Mouse (Mus musculus): Measurements from ENCODE around the gene Gm17428.
A peak's percentile ranks its signal among the peaks of the same experiment; 100 is the strongest.

Gene Gm17428

DNA sequence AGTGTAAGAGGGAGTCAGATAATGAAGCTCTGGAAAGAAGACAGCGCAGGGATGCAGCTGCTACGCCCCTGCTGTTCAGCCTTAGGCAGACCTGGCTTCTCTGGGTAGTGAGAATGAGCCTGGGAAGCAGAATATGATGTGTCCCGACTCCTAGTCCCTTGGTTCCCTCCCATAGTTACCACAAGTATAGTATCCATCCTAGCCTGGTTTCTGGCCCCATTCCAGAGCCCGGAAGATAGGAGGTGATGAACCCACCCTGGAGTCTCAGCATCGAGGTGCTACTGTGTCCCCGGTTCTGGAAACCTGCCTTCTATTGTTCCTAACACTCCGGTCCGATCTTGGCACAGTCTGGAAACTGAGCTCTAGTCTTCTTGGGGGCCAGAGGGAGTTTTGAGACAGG is 31.7 kb downstream of the Gm17428 start:
- no peak for DNase-seq (ENCODE audit: low spot score in 2 of 2)

DNA sequence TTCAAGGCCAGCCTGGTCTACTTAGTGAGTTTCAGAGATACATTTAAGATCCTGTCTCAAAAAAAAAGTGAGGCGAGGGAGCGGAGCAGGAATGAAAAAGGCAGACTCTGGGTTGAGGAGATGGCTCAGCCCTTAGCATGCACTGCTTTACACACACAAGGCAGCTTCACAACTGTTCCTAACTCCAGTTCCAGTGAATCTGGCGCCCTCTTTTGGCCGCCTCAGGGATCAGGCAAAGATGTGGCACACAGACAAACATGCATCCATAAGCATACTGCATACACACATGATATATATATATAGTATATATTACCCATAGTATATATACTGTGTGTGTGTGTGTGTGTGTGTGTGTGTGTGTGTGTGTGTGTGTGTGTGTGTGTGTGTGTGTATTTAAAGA is 34.4 kb downstream of the Gm17428 start:
- no peak for DNase-seq (ENCODE audit: low spot score in 2 of 2)

DNA sequence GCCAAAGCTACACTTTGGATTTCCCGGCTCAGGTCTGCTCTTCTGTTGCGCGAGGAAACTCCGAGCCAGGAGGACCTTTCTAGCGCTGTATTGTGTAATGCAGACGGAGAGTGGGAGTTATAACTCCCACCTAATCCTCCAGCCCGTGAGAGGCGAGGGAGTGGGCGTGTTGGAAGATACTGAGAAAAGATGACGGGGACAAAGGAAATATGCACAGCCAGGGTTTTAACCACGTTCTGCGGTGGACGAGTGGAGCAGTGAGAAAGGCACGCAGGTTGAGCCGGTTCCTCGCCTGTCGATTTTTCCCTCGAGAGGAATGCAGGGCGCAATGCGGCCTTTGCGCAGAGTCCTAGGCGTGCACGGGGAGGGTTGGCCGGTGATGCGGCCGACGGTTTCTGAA is 37.9 kb downstream of the Gm17428 start:
- DNase-seq (ENCODE audit: low spot score in 2 of 2) = peak in 1 of 2 experiments; percentile 82

DNA sequence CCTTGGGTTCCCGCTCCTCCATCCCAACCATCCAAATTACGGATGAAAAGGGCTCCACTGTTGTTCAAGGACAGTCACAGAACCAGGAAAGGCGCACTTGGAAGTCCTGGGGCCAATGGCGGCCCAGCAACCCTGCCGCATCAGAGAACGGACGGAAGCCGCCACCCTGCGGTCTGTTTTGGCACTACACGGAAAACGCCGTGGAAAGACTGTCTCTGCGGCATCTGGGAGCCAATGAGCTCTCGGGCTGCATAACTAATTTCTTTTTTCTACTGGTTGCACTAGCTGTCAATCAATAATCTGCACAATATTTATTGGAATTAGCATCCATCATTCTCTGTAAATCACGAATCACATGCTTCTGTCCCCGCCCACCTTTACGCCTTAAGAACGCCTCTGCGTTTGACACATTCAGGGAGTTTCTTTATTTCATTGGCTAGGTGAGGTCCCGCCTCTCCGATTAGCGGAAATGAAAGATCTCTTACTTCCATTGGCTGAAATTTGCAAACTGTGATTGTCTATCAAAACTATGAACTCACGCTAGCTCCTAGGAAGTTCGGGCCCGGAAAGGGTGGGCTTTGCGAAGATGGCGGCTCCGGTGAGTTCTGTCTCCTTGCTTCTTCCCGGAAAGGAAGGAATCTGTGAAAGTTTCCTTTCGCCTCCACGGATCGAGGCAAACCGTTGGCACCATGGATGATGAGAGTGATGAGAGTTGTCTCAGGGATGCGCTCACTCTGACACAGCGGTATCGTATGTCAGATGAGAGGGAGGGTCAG is 38.4 kb downstream of the Gm17428 start, which contains the start of gene Ngdn:
Gene Ngdn (plus strand): TSS at position 464 of the 776 bp plus-strand sequence.
- DNase-seq (ENCODE audit: low spot score in 2 of 2) = peak; percentile 99 to 100

DNA sequence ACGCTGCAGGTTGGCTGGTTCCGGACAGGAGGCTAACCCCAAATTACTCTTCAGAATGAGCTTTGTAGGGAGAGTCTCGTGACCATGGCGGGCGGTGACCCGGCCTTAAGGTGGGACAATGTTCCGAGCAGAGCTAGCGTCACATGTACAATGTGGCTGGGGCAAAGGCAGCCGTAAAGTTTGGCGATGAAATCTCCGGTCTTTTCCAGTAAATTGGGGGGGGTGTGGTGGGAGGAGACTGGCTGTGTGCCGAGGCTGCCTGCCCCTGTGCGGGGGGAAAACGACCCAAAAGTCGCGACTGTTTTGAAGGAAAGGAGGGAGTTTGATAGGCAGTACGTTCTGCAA is 39.0 kb downstream of the Gm17428 start:
- DNase-seq (ENCODE audit: low spot score in 2 of 2) = no peak

DNA sequence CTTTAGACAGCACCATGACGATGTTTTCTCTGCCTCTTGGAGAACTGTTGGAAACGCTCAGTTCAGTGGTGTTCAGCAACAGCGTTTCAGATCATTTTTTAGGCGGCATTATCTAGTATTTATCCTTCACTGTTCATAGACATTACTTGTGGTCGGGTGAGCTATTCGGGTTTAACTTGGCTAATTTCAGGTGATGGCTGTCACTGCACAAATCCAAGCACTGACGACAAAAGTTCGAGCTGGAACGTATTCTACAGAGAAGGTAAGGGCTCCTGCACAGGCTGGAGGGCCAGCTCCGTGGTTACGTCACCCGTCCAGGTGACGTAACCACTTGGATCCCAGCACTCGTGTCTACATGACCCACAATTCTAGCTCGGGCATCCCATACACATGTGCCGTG is 40.1 kb downstream of the Gm17428 start:
- DNase-seq (ENCODE audit: low spot score in 2 of 2) = no peak

DNA sequence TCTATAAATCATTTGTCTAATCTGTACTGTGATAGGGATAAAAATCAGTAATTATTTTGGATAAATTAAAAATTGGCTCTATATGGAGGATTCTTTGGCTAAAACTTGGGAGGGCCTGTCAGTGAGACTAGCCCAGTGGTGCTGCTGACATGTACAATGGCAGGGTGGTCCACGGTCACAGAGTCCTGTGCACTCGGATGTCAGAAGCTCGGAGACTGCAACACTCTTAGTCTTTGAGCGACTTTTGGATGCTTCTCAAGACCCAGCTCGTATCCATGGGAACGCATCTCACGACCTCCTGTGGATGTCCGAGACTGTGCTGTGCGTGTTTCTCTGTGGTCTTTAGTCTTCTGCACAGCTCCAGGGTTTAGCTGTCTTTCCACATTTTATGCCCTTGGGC is 43.7 kb downstream of the Gm17428 start:
- no peak for DNase-seq (ENCODE audit: low spot score in 2 of 2)

DNA sequence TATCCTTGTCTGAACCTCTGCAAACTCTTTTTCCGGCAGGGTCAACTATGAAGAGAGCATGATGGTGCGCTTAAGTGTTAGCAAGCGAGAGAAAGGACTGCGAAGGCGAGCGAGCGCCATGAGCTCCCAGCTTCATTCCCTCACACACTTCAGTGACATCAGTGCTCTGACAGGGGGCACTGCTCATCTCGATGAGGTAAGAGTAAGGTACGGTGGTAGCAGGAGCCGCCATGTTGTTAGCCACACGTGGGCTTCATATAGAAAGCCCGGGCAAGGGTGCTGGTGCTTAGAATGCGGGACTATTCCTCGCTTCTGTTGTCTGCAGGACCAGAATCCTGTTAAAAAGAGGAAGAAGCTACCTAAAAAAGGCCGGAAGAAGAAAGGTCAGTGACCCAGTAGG is 46.3 kb downstream of the Gm17428 start:
- DNase-seq (ENCODE audit: low spot score in 2 of 2) = no peak

DNA sequence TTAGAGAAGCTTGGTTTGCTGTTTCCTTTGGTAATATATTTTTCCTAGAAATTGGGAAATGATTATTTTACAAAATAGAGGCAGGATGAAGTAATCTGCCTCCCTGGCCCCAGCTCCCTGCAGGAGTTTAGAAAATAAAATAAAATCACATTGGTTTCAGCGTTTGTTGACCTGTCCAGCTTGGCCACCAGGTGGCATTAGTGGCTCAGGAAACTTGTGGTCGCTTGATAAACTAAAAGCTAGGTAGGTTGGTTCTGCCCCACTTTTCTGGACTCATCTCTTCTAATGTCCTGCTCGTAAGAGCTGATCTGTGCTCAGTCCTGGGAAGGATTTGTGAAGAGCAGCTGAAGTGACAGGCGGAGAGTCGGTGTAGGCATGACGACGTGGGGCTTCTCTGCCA is 47.5 kb downstream of the Gm17428 start:
- peak; percentile 49 to 69 for DNase-seq (ENCODE audit: low spot score in 2 of 2)

DNA sequence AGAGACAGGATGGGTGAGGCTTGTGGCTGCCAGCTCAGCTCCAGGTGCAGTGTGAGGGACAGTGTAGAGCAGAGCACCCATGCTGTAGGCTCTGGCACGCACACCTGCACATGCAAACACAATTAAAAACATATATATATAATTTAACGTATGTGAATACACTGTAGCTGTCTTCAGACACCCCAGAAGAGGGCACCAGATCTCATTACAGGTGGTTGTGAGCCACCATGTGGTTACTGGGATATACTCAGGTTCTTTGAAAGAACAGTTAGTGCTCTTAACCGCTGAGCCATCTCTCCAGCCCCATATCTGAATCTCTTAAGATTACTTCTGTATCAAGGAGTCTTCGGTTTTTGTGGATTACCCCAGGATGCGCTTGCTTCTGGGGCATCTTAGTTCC is 48.8 kb downstream of the Gm17428 start:
- DNase-seq (ENCODE audit: low spot score in 2 of 2) = no peak

Measured in frontal cortex, postnatal 36 days (tissue).